Mouse (Mus musculus): Measurements from ENCODE around the gene Cep85l.

GRCm38 (mm10) chr10:53421613-53422012 is 41.9 kb upstream of the Cep85l start:
- TF ChIP-seq POLR2A (IDR thresholded peaks at IDR 0.05; ENCODE audit: borderline replicate concordance, low read depth, low read length) (no peak), CTCF (IDR thresholded peaks at IDR 0.05; ENCODE audit: low read depth, low read length) (no peak)
